Mouse (Mus musculus): ENCODE results near the gene Abhd12b. TPM values are rescaled to one million over a fixed set of nuclear protein-coding genes. Genes with fewer than 3 reads are reported as not detected.

Abhd12b gene
- polyA plus RNA-seq, 2 experiments: not detected

DNA sequence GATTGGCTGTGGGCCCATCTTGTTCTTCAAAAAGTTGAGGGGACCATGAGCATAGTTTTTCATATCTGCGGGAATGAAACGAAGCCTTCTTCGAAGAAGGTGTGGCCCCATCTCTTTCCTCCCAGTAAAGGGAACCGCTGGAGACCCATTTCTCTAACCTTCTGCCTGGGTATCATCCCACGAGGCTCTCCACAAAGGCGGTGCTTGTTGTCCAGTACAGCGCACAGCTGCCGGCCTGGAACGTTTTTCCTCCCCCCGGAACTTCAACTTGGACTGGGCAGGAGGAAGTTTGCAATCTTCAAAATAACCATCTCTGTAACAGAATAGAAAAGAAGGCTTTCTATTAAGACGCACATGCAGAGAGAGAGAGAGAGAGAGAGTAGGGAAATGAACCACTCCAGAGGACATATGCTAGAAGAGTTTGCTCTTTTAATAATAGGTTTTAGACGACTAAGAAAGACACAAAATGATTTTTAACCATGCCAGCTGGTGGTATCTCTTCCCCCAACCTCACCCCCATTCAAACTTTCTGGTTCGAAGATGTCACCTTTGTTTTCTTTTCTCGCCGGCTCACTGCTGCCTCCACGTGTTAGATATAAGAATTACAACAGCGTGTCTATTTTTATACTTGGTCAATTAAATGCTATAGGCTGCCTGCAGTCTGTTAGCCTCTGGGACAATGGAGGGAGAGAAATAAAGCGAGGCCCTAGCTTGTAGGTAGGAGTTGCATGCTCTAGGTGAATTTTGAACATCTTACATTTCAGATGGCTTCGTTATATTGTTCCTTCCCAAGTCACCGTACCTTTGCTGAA lies 9.1 kb upstream of the Abhd12b start:
- Histone ChIP-seq H3K4me1 (replicated peaks; ENCODE audit: control insufficient read depth in 2 of 2, insufficient read depth in 2 of 2, low read length in 1 of 2) (0 out of 4 replicates have a peak, but pooled peaks cover 0 to 4% of the 10 kb centered on the region in 2 experiments), H3K27me3 (ENCODE audit: control insufficient read depth, insufficient read depth, low read length) (no peaks in the 10 kb centered on the region), H3K27ac (no peak overlapping the region), H3K4me2 (ENCODE audit: low read depth) (peak overlapping the region; percentile 20; the same call in 1 of the 2 replicates), H3K4me3 (ENCODE audit: insufficient read depth in 1 of 2, low read depth in 2 of 2, low read length in 2 of 2) (no peak overlapping the region), H3K36me3 (replicated peaks; ENCODE audit: control insufficient read depth, insufficient read depth, low read depth) (no peaks in the 10 kb centered on the region), H3K9ac (replicated peaks) (no peak overlapping the region), H3K9me3 (ENCODE audit: control insufficient read depth, low read length) (no peaks in the 10 kb centered on the region)
- ATAC-seq (ENCODE audit: insufficient read depth) (no peak), DNase-seq (ENCODE audit: low read depth in 3 of 3, low spot score in 3 of 3) (peak in 2 of 3 experiments; percentile 31 to 39)
- TF ChIP-seq EP300 (IDR thresholded peaks at IDR 0.05; ENCODE audit: low read depth): no peak
- TF ChIP-seq CTCF (IDR thresholded peaks at IDR 0.05; ENCODE audit: low read depth): peak; percentile 72
- WGBS (ENCODE audit: insufficient replicate concordance): 42% methylated on average over 20 of the region's 20 CpGs

- H3K9me3 ChIP-seq (ENCODE audit: control insufficient read depth, low read length): no peaks in the 10 kb centered on the region
- 0 out of 4 replicates have a peak, but pooled peaks cover 0 to 4% of the 10 kb centered on the region in 2 experiments for H3K4me1 ChIP-seq (replicated peaks; ENCODE audit: control insufficient read depth in 2 of 2, insufficient read depth in 2 of 2, low read length in 1 of 2)
- DNase-seq (ENCODE audit: low read depth in 3 of 3, low spot score in 3 of 3) (no peak), ATAC-seq (ENCODE audit: insufficient read depth) (no peak)
- no peak overlapping the region for H3K4me2 ChIP-seq (ENCODE audit: low read depth)
- no peak overlapping the region for H3K9ac ChIP-seq (replicated peaks)
- H3K4me3 ChIP-seq (ENCODE audit: insufficient read depth in 1 of 2, low read depth in 2 of 2, low read length in 2 of 2): no peak overlapping the region
- H3K27ac ChIP-seq: no peak overlapping the region
- H3K27me3 ChIP-seq (ENCODE audit: control insufficient read depth, insufficient read depth, low read length): no peaks in the 10 kb centered on the region
- no peak for TF ChIP-seq CTCF (IDR thresholded peaks at IDR 0.05; ENCODE audit: low read depth)
- TF ChIP-seq EP300 (IDR thresholded peaks at IDR 0.05; ENCODE audit: low read depth): no peak
- 67% methylated on average over 6 of the region's 6 CpGs for WGBS (ENCODE audit: insufficient replicate concordance)
- no peaks in the 10 kb centered on the region for H3K36me3 ChIP-seq (replicated peaks; ENCODE audit: control insufficient read depth, insufficient read depth, low read depth)
Observed at GRCm38 (mm10) chr12:70145586-70145985, 8.4 kb upstream of the Abhd12b start.

DNA sequence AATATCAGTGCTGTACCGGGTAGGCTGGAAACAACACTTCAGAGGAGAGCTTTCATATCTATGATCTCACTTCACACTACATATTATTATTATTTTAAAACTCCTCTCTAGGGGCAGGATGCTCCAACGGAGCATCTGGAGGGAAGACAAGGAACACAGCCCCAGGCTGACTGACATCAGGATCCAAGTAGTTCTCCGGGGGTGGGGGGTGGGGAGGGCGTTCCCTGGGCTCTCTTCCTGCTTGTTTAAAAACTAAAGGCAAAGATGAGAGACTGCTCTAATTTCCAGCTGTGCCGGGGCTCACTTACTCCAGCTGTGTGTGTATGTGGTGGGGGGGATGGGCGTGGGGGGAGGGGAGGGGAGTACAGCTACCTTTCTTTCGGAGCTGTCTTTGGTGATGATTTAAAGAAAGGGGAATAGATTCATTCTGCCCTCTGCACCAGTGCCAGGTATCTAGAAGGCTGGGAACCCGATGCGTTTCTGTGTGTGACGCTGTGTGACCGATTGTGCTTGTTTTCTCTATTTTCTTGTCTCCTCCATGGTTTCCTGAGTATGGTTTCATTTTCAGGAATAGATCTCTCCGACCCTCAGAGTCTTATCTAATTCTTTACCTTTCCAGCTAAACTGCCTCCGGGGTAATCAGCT lies 5.8 kb upstream of the Abhd12b start:
- Histone ChIP-seq H3K36me3 (replicated peaks; ENCODE audit: control insufficient read depth, insufficient read depth, low read depth) (no peaks in the 10 kb centered on the region), H3K27ac (no peak overlapping the region), H3K4me2 (ENCODE audit: low read depth) (peak overlapping the region; percentile 50), H3K27me3 (ENCODE audit: control insufficient read depth, insufficient read depth, low read length) (no peaks in the 10 kb centered on the region), H3K4me1 (replicated peaks; ENCODE audit: control insufficient read depth in 2 of 2, insufficient read depth in 2 of 2, low read length in 1 of 2) (0 out of 4 replicates have a peak, but pooled peaks cover 0 to 4% of the 10 kb centered on the region in 2 experiments), H3K9ac (replicated peaks) (0 out of 2 replicates have a peak overlapping the region, but pooled peaks have one; percentile 9), H3K9me3 (ENCODE audit: control insufficient read depth, low read length) (no peaks in the 10 kb centered on the region), H3K4me3 (ENCODE audit: insufficient read depth in 1 of 2, low read depth in 2 of 2, low read length in 2 of 2) (peak overlapping the region; percentile 18 to 44)
- 7% methylated on average over 13 of the region's 13 CpGs for WGBS (ENCODE audit: insufficient replicate concordance)
- TF ChIP-seq CTCF (IDR thresholded peaks at IDR 0.05; ENCODE audit: low read depth) (no peak), EP300 (IDR thresholded peaks at IDR 0.05; ENCODE audit: low read depth) (no peak)
- ATAC-seq (ENCODE audit: insufficient read depth) (no peak), DNase-seq (ENCODE audit: low read depth in 3 of 3, low spot score in 3 of 3) (no peak)

DNA sequence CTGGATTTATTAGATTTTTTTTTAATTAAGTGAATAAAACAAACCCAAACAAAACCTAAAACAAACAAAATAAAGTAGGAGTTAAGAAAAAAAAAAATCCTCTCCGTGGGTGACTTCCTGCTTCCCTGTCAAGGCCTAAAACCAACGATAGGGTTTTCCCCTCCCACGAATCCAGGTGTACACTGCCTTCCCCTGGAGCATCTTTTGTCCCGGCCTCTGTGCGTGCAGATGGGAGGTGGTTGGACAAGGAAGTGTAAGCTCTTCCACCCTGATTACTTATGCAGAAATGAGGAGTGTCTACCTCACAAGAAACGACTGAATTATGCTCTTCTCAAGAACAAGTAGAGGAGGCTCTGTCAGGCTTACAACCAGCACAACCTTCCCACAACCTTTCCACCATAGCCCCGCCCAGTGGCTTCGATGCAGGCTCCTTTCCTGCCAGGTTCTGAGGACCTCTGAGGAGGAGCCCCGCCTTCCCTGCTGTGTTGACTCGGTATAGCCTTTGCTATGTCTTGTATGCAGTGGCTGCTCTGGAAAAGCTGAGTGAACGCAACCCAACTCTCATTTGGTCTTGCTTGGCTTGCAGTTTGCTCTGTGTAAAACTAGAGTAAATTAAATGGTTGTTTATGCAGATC lies 5.2 kb upstream of the Abhd12b start:
- DNase-seq (ENCODE audit: low read depth in 3 of 3, low spot score in 3 of 3): no peak
- no peak overlapping the region for H3K9ac ChIP-seq (replicated peaks)
- ATAC-seq (ENCODE audit: insufficient read depth): no peak

More for the DNA sequence above, 5.2 kb upstream of the Abhd12b start:
- Histone ChIP-seq H3K27me3 (ENCODE audit: control insufficient read depth, insufficient read depth, low read length) (no peaks in the 10 kb centered on the region), H3K4me2 (ENCODE audit: low read depth) (peak overlapping the region; percentile 50), H3K9me3 (ENCODE audit: control insufficient read depth, low read length) (no peaks in the 10 kb centered on the region), H3K36me3 (replicated peaks; ENCODE audit: control insufficient read depth, insufficient read depth, low read depth) (no peaks in the 10 kb centered on the region), H3K27ac (no peak overlapping the region), H3K4me1 (replicated peaks; ENCODE audit: control insufficient read depth in 2 of 2, insufficient read depth in 2 of 2, low read length in 1 of 2) (0 out of 4 replicates have a peak, but pooled peaks cover 0 to 4% of the 10 kb centered on the region in 2 experiments), H3K4me3 (ENCODE audit: insufficient read depth in 1 of 2, low read depth in 2 of 2, low read length in 2 of 2) (peak overlapping the region in 1 of 2 experiments; percentile 18; a peak in 2 of 4 replicates)
- 10% methylated on average over 11 of the region's 11 CpGs for WGBS (ENCODE audit: insufficient replicate concordance)
- TF ChIP-seq EP300 (IDR thresholded peaks at IDR 0.05; ENCODE audit: low read depth): no peak
- TF ChIP-seq CTCF (IDR thresholded peaks at IDR 0.05; ENCODE audit: low read depth): no peak

Measured in liver, embryonic 14.5 days (tissue).